Mouse (Mus musculus): Measurements from ENCODE around the gene Klk15. TPM values are rescaled to one million over a fixed set of nuclear protein-coding genes. Genes with fewer than 3 reads are reported as not detected.

Klk15 gene
- polyA plus RNA-seq, 2 experiments, result not detected

DNA sequence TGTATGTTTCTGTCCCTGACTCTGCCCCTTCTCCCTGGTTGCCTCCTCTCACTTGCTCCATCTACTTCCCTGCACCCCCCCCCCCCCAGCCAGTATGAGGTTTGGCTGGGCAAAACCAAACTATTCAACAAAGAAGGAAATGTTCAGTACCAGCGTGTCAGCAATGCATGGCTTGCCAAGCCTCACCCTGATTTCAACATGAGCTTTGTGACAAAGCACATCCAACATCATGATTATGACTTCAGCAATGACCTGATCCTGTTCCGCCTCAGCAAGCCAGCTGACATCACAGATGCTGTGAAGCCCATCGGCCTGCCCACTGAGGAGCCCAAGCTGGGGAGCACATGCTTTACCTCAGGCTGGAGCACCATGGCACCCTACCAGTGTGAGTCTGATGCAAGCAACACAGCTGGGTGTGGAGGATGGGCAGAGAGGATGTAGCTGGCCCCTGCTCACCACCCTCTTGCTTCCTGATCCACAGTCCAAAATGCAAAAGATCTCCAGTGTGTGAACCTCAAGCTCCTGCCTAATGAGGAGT, 11.3 kb downstream of the Klk15 start:
- no peak for DNase-seq (ENCODE audit: low spot score)
- H3K4me3 ChIP-seq (replicated peaks; ENCODE audit: low read length), result no peak overlapping the region
- WGBS, result 80% methylated on average over 3 of the region's 3 CpGs

DNA sequence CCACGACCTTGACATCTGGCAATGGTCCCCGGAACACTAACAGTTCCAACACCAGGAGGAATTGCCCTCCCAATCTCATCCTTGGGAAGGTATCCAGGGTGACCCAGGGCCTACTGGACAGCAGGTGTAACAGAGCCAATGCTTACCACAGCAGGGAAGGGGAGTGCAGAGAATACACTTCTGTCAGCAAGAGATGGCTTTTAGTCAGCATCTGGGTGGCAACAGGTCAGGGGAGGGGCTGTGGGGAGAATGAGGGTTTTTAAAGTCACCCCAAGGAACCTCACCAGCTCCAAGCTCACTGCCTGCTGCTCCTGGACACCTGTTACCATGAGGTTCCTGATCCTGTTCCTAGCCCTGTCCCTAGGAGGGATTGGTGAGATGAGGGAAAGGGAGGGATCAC, 16.8 kb downstream of the Klk15 start, which contains the start of gene Klk1b8:
Gene Klk1b8 (plus strand): TSS at position 301 of the 400 bp plus-strand sequence.
- no peak for TF ChIP-seq POLR2A (IDR thresholded peaks at IDR 0.05; ENCODE audit: borderline replicate concordance, extremely low read depth, insufficient read depth, insufficient read length)
- H3K4me3 ChIP-seq (replicated peaks; ENCODE audit: low read length), result no peak within 1 kb of the TSS
- H3K9ac ChIP-seq (ENCODE audit: low read depth, low read length, severe bottlenecking), result no peak within 1 kb of the TSS
- H3K4me2 ChIP-seq (replicated peaks; ENCODE audit: low read depth, low read length, severe bottlenecking), result no peak within 1 kb of the TSS
- ATAC-seq (ENCODE audit: low FRiP score, low read depth) (no peak), DNase-seq (ENCODE audit: low spot score) (no peak)
- H3K4me1 ChIP-seq (ENCODE audit: control insufficient read depth, insufficient read depth, low read length), result no peaks in the 10 kb centered on the region
- 64% methylated on average over 2 of the region's 2 CpGs for WGBS
- H3K36me3 ChIP-seq (ENCODE audit: control insufficient read depth, insufficient read depth, low read length), result no peaks in the 10 kb centered on the region
- H3K27ac ChIP-seq (replicated peaks; ENCODE audit: low read depth, low read length), result no peak within 1 kb of the TSS
- no peaks in the 10 kb centered on the region for H3K9me3 ChIP-seq (ENCODE audit: control insufficient read depth, low read length)
- no peaks in the 10 kb centered on the region for H3K27me3 ChIP-seq (ENCODE audit: control insufficient read depth, insufficient read depth, low read length)

More for the DNA sequence above, 11.3 kb downstream of the Klk15 start:
- Histone ChIP-seq H3K4me1 (ENCODE audit: control insufficient read depth, insufficient read depth, low read length) (no peaks in the 10 kb centered on the region), H3K36me3 (ENCODE audit: control insufficient read depth, insufficient read depth, low read length) (no peaks in the 10 kb centered on the region), H3K27me3 (ENCODE audit: control insufficient read depth, insufficient read depth, low read length) (no peaks in the 10 kb centered on the region), H3K4me2 (replicated peaks; ENCODE audit: low read depth, low read length, severe bottlenecking) (no peak overlapping the region), H3K9ac (ENCODE audit: low read depth, low read length, severe bottlenecking) (no peak overlapping the region), H3K27ac (replicated peaks; ENCODE audit: low read depth, low read length) (no peak overlapping the region), H3K9me3 (ENCODE audit: control insufficient read depth, low read length) (no peaks in the 10 kb centered on the region)
- ATAC-seq (ENCODE audit: low FRiP score, low read depth), result no peak
- no peak for TF ChIP-seq POLR2A (IDR thresholded peaks at IDR 0.05; ENCODE audit: borderline replicate concordance, extremely low read depth, insufficient read depth, insufficient read length)

DNA sequence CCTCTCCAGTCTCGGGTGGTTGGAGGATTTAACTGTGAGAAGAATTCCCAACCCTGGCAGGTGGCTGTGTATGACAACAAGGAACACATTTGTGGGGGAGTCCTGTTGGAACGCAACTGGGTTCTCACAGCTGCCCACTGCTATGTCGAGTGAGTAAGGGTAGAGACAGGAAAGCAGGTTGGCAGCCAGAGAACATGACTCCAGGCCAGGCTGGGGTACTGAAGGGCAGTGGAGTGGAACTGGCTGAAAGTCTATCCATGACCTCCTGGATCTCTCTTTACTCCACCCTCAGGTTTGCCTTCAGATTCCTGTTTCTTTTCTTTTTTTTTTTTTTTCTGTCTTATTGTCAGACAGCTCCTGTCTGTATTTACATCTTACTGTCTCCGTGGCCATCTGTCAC, 19.2 kb downstream of the Klk15 start:
- no peak overlapping the region for H3K4me2 ChIP-seq (replicated peaks; ENCODE audit: low read depth, low read length, severe bottlenecking)
- H3K4me1 ChIP-seq (ENCODE audit: control insufficient read depth, insufficient read depth, low read length), result no peaks in the 10 kb centered on the region
- 65% methylated on average over 4 of the region's 4 CpGs for WGBS
- H3K4me3 ChIP-seq (replicated peaks; ENCODE audit: low read length), result no peak overlapping the region
- no peak for ATAC-seq (ENCODE audit: low FRiP score, low read depth)
- H3K36me3 ChIP-seq (ENCODE audit: control insufficient read depth, insufficient read depth, low read length), result no peaks in the 10 kb centered on the region
- no peak for TF ChIP-seq POLR2A (IDR thresholded peaks at IDR 0.05; ENCODE audit: borderline replicate concordance, extremely low read depth, insufficient read depth, insufficient read length)
- DNase-seq (ENCODE audit: low spot score), result no peak
- H3K9ac ChIP-seq (ENCODE audit: low read depth, low read length, severe bottlenecking), result no peak overlapping the region
- H3K27ac ChIP-seq (replicated peaks; ENCODE audit: low read depth, low read length), result no peak overlapping the region
- no peaks in the 10 kb centered on the region for H3K27me3 ChIP-seq (ENCODE audit: control insufficient read depth, insufficient read depth, low read length)
- H3K9me3 ChIP-seq (ENCODE audit: control insufficient read depth, low read length), result no peaks in the 10 kb centered on the region

DNA sequence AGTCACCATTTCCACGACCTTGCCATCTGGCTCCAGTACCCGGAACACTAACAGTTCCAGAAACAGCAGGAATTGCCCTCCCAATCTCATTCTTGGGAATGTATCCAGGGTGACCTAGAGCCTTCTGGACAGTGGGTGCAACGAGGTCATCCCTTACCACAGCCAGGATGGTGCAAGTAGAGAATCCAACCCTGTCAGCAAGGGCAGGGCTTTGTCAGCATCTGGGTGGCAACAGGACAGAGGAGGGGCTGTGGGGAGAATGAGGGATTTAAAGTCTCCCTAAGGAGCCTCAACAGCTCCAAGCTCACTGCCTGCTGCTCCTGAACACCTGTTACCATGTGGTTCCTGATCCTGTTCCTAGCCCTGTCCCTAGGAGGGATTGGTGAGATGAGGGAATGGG, 32.9 kb downstream of the Klk15 start, which contains the start of gene Klk1b1:
Gene Klk1b1 (plus strand): TSS at position 301 of the 400 bp plus-strand sequence.
- no peaks in the 10 kb centered on the region for H3K9me3 ChIP-seq (ENCODE audit: control insufficient read depth, low read length)
- H3K36me3 ChIP-seq (ENCODE audit: control insufficient read depth, insufficient read depth, low read length), result no peaks in the 10 kb centered on the region
- no peak for DNase-seq (ENCODE audit: low spot score)
- no peaks in the 10 kb centered on the region for H3K27me3 ChIP-seq (ENCODE audit: control insufficient read depth, insufficient read depth, low read length)
- no peak within 1 kb of the TSS for H3K9ac ChIP-seq (ENCODE audit: low read depth, low read length, severe bottlenecking)
- no peak for TF ChIP-seq POLR2A (IDR thresholded peaks at IDR 0.05; ENCODE audit: borderline replicate concordance, extremely low read depth, insufficient read depth, insufficient read length)
- no peak within 1 kb of the TSS for H3K27ac ChIP-seq (replicated peaks; ENCODE audit: low read depth, low read length)
- ATAC-seq (ENCODE audit: low FRiP score, low read depth), result no peak
- H3K4me1 ChIP-seq (ENCODE audit: control insufficient read depth, insufficient read depth, low read length), result no peaks in the 10 kb centered on the region
- no peak within 1 kb of the TSS for H3K4me3 ChIP-seq (replicated peaks; ENCODE audit: low read length)
- 70% methylated on average over 3 of the region's 3 CpGs for WGBS
- H3K4me2 ChIP-seq (replicated peaks; ENCODE audit: low read depth, low read length, severe bottlenecking), result no peak within 1 kb of the TSS

DNA sequence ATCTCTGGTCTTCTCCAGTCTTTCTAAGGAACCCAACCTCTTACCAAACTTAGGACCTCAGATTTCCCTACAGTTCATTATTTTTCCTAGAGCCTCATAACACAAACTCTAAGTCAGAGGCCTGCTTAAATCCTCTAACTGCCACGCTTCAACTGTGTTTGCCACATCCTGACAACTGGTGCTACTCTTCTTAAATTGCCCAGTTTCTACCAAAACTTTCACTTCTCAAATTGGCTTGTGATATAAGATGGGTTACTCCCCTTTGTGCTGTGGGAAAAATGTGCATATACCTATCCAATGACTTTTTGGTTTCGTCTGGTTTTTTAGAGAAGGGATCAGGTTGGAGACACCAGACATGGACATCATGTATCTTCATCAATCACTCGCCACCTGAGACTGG, 33.5 kb downstream of the Klk15 start:
- WGBS, result 75% methylated on average over 3 of the region's 3 CpGs
- no peak overlapping the region for H3K27ac ChIP-seq (replicated peaks; ENCODE audit: low read depth, low read length)
- no peaks in the 10 kb centered on the region for H3K4me1 ChIP-seq (ENCODE audit: control insufficient read depth, insufficient read depth, low read length)
- H3K4me3 ChIP-seq (replicated peaks; ENCODE audit: low read length), result no peak overlapping the region
- no peaks in the 10 kb centered on the region for H3K36me3 ChIP-seq (ENCODE audit: control insufficient read depth, insufficient read depth, low read length)
- no peak for ATAC-seq (ENCODE audit: low FRiP score, low read depth)
- H3K4me2 ChIP-seq (replicated peaks; ENCODE audit: low read depth, low read length, severe bottlenecking), result no peak overlapping the region
- DNase-seq (ENCODE audit: low spot score), result no peak
- H3K27me3 ChIP-seq (ENCODE audit: control insufficient read depth, insufficient read depth, low read length), result no peaks in the 10 kb centered on the region
- TF ChIP-seq POLR2A (IDR thresholded peaks at IDR 0.05; ENCODE audit: borderline replicate concordance, extremely low read depth, insufficient read depth, insufficient read length), result no peak
- no peak overlapping the region for H3K9ac ChIP-seq (ENCODE audit: low read depth, low read length, severe bottlenecking)
- H3K9me3 ChIP-seq (ENCODE audit: control insufficient read depth, low read length), result no peaks in the 10 kb centered on the region

Measured in limb, embryonic 14.5 days (tissue).